12 mouse cellular contexts compared by ENCODE assay signal in the genomic region with DNA sequence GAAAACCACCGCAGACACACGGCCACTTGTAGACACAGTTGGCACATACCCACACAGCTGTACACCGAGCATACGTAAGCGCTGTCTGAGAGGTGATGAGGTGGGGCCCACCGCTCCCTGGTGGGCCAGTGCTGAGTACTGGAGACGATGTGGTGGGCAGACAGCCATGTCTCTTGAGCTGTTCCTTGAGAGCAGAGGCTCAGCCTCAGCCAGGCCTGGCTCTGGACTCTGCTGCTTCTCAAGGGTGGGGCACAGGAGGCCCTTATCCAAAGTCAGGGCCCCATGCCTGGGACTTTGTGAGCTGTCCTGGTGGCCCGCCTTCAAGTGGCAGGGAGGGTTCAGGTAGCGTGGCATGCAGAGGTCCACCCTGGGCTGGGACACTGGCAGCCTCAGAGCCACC. TPM values are rescaled to one million over a fixed set of nuclear protein-coding genes. Genes with fewer than 3 reads are reported as not detected.
DNase-seq lines count a peak whose midpoint lies in the region; ATAC-seq and TF ChIP-seq lines count a peak whose summit lies in the region.
"Had no signal": no experiment of that assay in that cellular context is flagged by ENCODE, and none has a peak within 500 bp of the region (broad histone marks: within the 10 kb centered on the region; RNA-seq: fewer than 3 reads in every experiment).

No protein-coding gene starts in this region.

- peak overlapping the region; percentile 41 for H3K4me3 ChIP-seq in heart, adult 2 months
- no peak overlapping the region for H3K4me3 ChIP-seq in heart, embryonic 15.5 days
- H3K4me3 ChIP-seq in liver, embryonic 15.5 days (replicated peaks) = peak overlapping the region; percentile 46
- H3K4me3 ChIP-seq: embryonic facial prominence, embryonic 15.5 days; neural tube, embryonic 12.5 days had no signal

- ATAC-seq in heart, embryonic 15.5 days (replicated peaks; ENCODE audit: insufficient number of reproducible peaks, insufficient read depth, low FRiP score, low read depth) = peak; percentile 62
- ATAC-seq in liver, embryonic 15.5 days (ENCODE audit: insufficient read depth) = peak; percentile 63
- ATAC-seq in frontal cortex, adult (ENCODE audit: low TSS enrichment) = no peak

- peak in 1 of 2 experiments; percentile 53 for DNase-seq in heart, adult 2 months
- DNase-seq in heart, postnatal 36 days = no peak
- DNase-seq in NIH3T3 (ENCODE audit: low read depth) = peak; percentile 54
- no peak for DNase-seq in frontal cortex, postnatal 14 days (ENCODE audit: low spot score in 2 of 2)
- DNase-seq in urinary bladder, postnatal 4 days (ENCODE audit: low spot score in 2 of 2) = no peak

- no peaks in the 10 kb centered on the region for H3K36me3 ChIP-seq in heart, adult 2 months (ENCODE audit: control insufficient read depth, insufficient read depth, low read length)
- no peaks in the 10 kb centered on the region for H3K36me3 ChIP-seq in heart, embryonic 15.5 days
- peaks cover 42% of the 10 kb centered on the region for H3K36me3 ChIP-seq in liver, embryonic 15.5 days (replicated peaks)
- H3K36me3 ChIP-seq: neural tube, embryonic 12.5 days had no signal

- peak overlapping the region; percentile 32 for H3K9ac ChIP-seq in heart, adult 2 months (ENCODE audit: low read depth, low read length)
- H3K9ac ChIP-seq in heart, embryonic 15.5 days = 0 out of 2 replicates have a peak overlapping the region, but pooled peaks have one; percentile 6
- peak overlapping the region; percentile 62 for H3K9ac ChIP-seq in liver, embryonic 15.5 days
- H3K9ac ChIP-seq: embryonic facial prominence, embryonic 15.5 days; neural tube, embryonic 12.5 days had no signal

- H3K4me1 ChIP-seq in heart, adult 2 months (ENCODE audit: control insufficient read depth, insufficient read depth, low read length) = peaks cover 7% of the 10 kb centered on the region
- peaks cover 57% of the 10 kb centered on the region for H3K4me1 ChIP-seq in heart, embryonic 15.5 days (replicated peaks)
- peaks cover 98% of the 10 kb centered on the region for H3K4me1 ChIP-seq in liver, embryonic 15.5 days (replicated peaks)

- no peaks in the 10 kb centered on the region for H3K79me2 ChIP-seq in heart, adult 2 months (replicated peaks; ENCODE audit: control insufficient read depth, insufficient read depth, low read length)

- 34% methylated on average over 9 of the region's 9 CpGs for WGBS in heart, adult 2 months
- 53% methylated on average over 9 of the region's 9 CpGs for WGBS in heart, embryonic 15.5 days
- WGBS in liver, embryonic 15.5 days (ENCODE audit: insufficient replicate concordance) = 53% methylated on average over 9 of the region's 9 CpGs

- TF ChIP-seq CTCF in heart, adult 2 months (IDR thresholded peaks at IDR 0.05) = no peak

- no peak for TF ChIP-seq POLR2A in heart, adult 2 months (IDR thresholded peaks at IDR 0.05; ENCODE audit: insufficient read depth, low read depth, low read length)

- peak overlapping the region; percentile 47 for H3K27ac ChIP-seq in heart, adult 2 months
- H3K27ac ChIP-seq in heart, embryonic 15.5 days = peak overlapping the region; percentile 35; the same call in 1 of the 2 replicates
- peak overlapping the region; percentile 87 for H3K27ac ChIP-seq in liver, embryonic 15.5 days (replicated peaks)
- H3K27ac ChIP-seq: embryonic facial prominence, embryonic 15.5 days; neural tube, embryonic 12.5 days had no signal

- TF ChIP-seq EP300 in heart, adult 2 months (IDR thresholded peaks at IDR 0.05; ENCODE audit: insufficient read depth, low read depth, low read length) = no peak

- no peaks in the 10 kb centered on the region for H3K9me3 ChIP-seq in heart, embryonic 15.5 days (replicated peaks)
- H3K9me3 ChIP-seq in liver, embryonic 15.5 days (replicated peaks) = no peaks in the 10 kb centered on the region
- H3K9me3 ChIP-seq: embryonic facial prominence, embryonic 15.5 days; neural tube, embryonic 12.5 days had no signal

- no peak overlapping the region for H3K4me2 ChIP-seq in heart, embryonic 15.5 days
- H3K4me2 ChIP-seq in liver, embryonic 15.5 days = peak overlapping the region; percentile 79
- H3K4me2 ChIP-seq: embryonic facial prominence, embryonic 15.5 days; neural tube, embryonic 12.5 days had no signal

- intact Hi-C loops in heart, adult 2 months (cut with DNase I) = no loop called here
- intact Hi-C loops in heart, postnatal 36 days (cut with DNase I) = no loop called here

- no peaks in the 10 kb centered on the region for H3K27me3 ChIP-seq in heart, adult 2 months (ENCODE audit: control insufficient read depth, insufficient read depth, low read length)
- H3K27me3 ChIP-seq in heart, embryonic 15.5 days = no peaks in the 10 kb centered on the region
- no peaks in the 10 kb centered on the region for H3K27me3 ChIP-seq in liver, embryonic 15.5 days
- H3K27me3 ChIP-seq: embryonic facial prominence, embryonic 15.5 days; neural tube, embryonic 12.5 days had no signal

RNA-seq across cellular contexts. Expression of a gene that starts 6.1 kb away (rescaled TPM):
- total RNA-seq in heart, adult 2 months (2021) = 100 to 1,000 TPM; 377 to 449 TPM
- polyA plus RNA-seq in heart, adult 2 months (2012; rRNA removed) = 433 and 638 TPM in 2 replicates
- 100 to 1,000 TPM; 360 to 594 TPM for total RNA-seq in heart, postnatal 36 days (2021)
- 42.8 and 51.1 TPM in 2 replicates for polyA plus RNA-seq in heart, embryonic 15.5 days (2015; fragmentation: Nextera tagmentation; extraction: Ambion mirVana)
- 75.8 and 85.1 TPM in 2 replicates for polyA plus RNA-seq in liver, embryonic 15.5 days (2015; fragmentation: Nextera tagmentation; extraction: Ambion mirVana)

RNA-seq across cellular contexts. Expression of a gene that starts 33.8 kb away (rescaled TPM):
- total RNA-seq in heart, adult 2 months (2021) = not detected
- polyA plus RNA-seq in heart, adult 2 months (2012; rRNA removed) = not detected in 2 replicates
- total RNA-seq in heart, postnatal 36 days (2021) = not detected
- polyA plus RNA-seq in heart, embryonic 15.5 days (2015; fragmentation: Nextera tagmentation; extraction: Ambion mirVana) = not detected in 2 replicates
- 0.08 TPM in 1 of 2 replicates, not detected in the other for polyA plus RNA-seq in liver, embryonic 15.5 days (2015; fragmentation: Nextera tagmentation; extraction: Ambion mirVana)
- total RNA-seq: hematopoietic stem cell, adult 5-6 weeks had no signal
- polyA plus RNA-seq: embryonic facial prominence, embryonic 15.5 days; neural tube, embryonic 12.5 days; spleen, adult 2 months had no signal

Comparison
In these comparisons a context has a peak if more than half of its experiments do, and no peak if none do; other contexts are left out.
1. H3K27ac ChIP-seq: peak in every context shown above with its lines; median percentile 87 in liver, embryonic 15.5 days; 47 in heart, adult 2 months; 35 in heart, embryonic 15.5 days.
2. H3K9ac ChIP-seq: peak in every context shown above with its lines; median percentile 62 in liver, embryonic 15.5 days; 32 in heart, adult 2 months; 6 in heart, embryonic 15.5 days.